Mouse (Mus musculus): ENCODE measurements around the gene Dgke. TPM values are rescaled to one million over a fixed set of nuclear protein-coding genes. Genes with fewer than 3 reads are reported as not detected.

Dgke gene
- polyA plus RNA-seq, 1 experiment from 2014 or later = 17.7 TPM

GRCm38 (mm10) chr11:88988956-88989355 is 77.7 kb downstream of the Dgke start:
- WGBS = 82% methylated on average over 5 of the region's 5 CpGs
- no peaks in the 10 kb centered on the region for H3K4me1 ChIP-seq (ENCODE audit: control insufficient read depth, insufficient read depth, low read length)
- no peaks in the 10 kb centered on the region for H3K27me3 ChIP-seq (ENCODE audit: control insufficient read depth, insufficient read depth, low read length)
- H3K36me3 ChIP-seq (ENCODE audit: control insufficient read depth, insufficient read depth, low read length) = peaks cover 11% of the 10 kb centered on the region; the same call in 1 of the 2 replicates
- no peak overlapping the region for H3K9ac ChIP-seq (replicated peaks; ENCODE audit: low read depth, low read length)
- H3K27ac ChIP-seq (ENCODE audit: low read depth, low read length) = no peak overlapping the region
- no peak for ATAC-seq (ENCODE audit: low read depth)
- no peak overlapping the region for H3K4me3 ChIP-seq (ENCODE audit: low read depth, low read length)
- H3K9me3 ChIP-seq (ENCODE audit: control insufficient read depth, low read length) = no peaks in the 10 kb centered on the region
- H3K4me2 ChIP-seq (ENCODE audit: low read depth, low read length) = no peak overlapping the region

DNA sequence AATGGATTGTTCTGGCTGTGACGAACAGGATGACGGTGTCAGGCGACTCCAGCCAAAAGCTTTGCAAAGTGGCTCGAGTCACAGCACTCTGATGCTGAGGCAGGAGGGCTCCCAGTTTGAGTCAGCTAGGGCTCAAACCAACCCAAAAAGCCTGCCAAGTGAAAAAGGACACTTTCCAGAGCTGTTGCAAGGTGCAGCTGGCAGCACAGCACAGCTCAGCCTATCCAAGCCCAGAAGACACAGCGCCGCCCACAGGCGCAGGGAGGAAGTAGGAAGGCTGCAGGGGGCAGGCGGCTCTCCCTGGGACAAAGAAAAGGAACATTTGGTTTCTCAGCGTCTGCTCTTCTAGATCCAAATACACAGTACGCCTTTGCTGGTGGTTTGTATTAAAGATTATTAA is 80.0 kb downstream of the Dgke start:
- Histone ChIP-seq H3K9me3 (ENCODE audit: control insufficient read depth, low read length) (no peaks in the 10 kb centered on the region), H3K36me3 (ENCODE audit: control insufficient read depth, insufficient read depth, low read length) (peaks cover 16% of the 10 kb centered on the region), H3K4me2 (ENCODE audit: low read depth, low read length) (no peak overlapping the region), H3K27me3 (ENCODE audit: control insufficient read depth, insufficient read depth, low read length) (no peaks in the 10 kb centered on the region), H3K9ac (replicated peaks; ENCODE audit: low read depth, low read length) (no peak overlapping the region), H3K4me1 (ENCODE audit: control insufficient read depth, insufficient read depth, low read length) (no peaks in the 10 kb centered on the region), H3K4me3 (ENCODE audit: low read depth, low read length) (no peak overlapping the region), H3K27ac (ENCODE audit: low read depth, low read length) (no peak overlapping the region)
- ATAC-seq (ENCODE audit: low read depth) = no peak
- 88% methylated on average over 10 of the region's 10 CpGs for WGBS

Other genes starting within 250 kb of the Dgke start
- gene Akap1, start 202.3 kb downstream of the Dgke start, polyA plus RNA-seq (2014; fragmentation: Nextera tagmentation; extraction: Ambion mirVana) = 25.6 and 26.0 TPM in 2 replicates
- 23.7 and 28.0 TPM in 2 replicates for gene Scpep1, start 111.4 kb downstream of the Dgke start, polyA plus RNA-seq (2014; fragmentation: Nextera tagmentation; extraction: Ambion mirVana)
- gene Elobl, start 99.9 kb downstream of the Dgke start, polyA plus RNA-seq (2014; fragmentation: Nextera tagmentation; extraction: Ambion mirVana) = not detected in 2 replicates
- gene Coil, start 96.6 kb downstream of the Dgke start, polyA plus RNA-seq (2014; fragmentation: Nextera tagmentation; extraction: Ambion mirVana) = 17.0 TPM in 2 replicates
- 3.3 and 4.7 TPM in 2 replicates for gene Trim25, start 67.5 kb downstream of the Dgke start, polyA plus RNA-seq (2014; fragmentation: Nextera tagmentation; extraction: Ambion mirVana)
- not detected in 2 replicates for gene Gm525, start 7.0 kb upstream of the Dgke start, polyA plus RNA-seq (2014; fragmentation: Nextera tagmentation; extraction: Ambion mirVana)
- 3.6 and 4.4 TPM in 2 replicates for gene Nog, start 235.5 kb upstream of the Dgke start, polyA plus RNA-seq (2014; fragmentation: Nextera tagmentation; extraction: Ambion mirVana)